Mouse (Mus musculus): ENCODE data around the gene Zfp384. TPM values are rescaled to one million over a fixed set of nuclear protein-coding genes. Genes with fewer than 3 reads are reported as not detected.
"Not testable (repeated sequence)": the region's sequence is repeated elsewhere in the genome, so short reads cannot be mapped to it uniquely, and the experiment has no call there.

Zfp384 gene
- polyA plus RNA-seq, 1 experiment from 2014 or later, result 16.7 TPM

DNA sequence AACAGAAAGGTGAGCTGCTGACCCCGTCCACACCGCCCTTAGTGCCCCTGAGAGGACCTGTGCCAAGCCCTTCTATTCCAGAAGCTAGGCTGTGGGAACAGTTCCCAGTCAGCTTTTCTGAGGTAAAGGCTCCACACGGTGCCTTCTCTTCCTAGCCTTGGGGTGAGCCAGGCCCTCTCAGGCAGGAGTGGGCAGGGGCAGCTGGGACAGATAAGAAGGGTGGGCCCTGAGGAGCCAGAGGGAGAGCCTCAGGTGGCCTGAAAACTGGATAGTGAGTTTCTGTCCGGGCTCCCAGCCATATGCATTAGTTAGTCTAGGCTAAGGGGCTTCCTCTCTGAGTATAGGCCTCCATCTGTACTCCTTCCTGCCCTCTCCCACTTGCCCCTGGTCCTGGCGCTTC lies 53.6 kb downstream of the Zfp384 start:
- Histone ChIP-seq H3K9ac (replicated peaks) (no peak overlapping the region), H3K27ac (replicated peaks) (no peak overlapping the region), H3K4me1 (no peaks in the 10 kb centered on the region), H3K27me3 (no peaks in the 10 kb centered on the region), H3K9me3 (no peaks in the 10 kb centered on the region), H3K36me3 (no peaks in the 10 kb centered on the region), H3K4me3 (no peak overlapping the region), H3K4me2 (replicated peaks) (no peak overlapping the region)
- ATAC-seq (replicated peaks), result no peak
- 73% methylated on average over 5 of the region's 5 CpGs for WGBS

DNA sequence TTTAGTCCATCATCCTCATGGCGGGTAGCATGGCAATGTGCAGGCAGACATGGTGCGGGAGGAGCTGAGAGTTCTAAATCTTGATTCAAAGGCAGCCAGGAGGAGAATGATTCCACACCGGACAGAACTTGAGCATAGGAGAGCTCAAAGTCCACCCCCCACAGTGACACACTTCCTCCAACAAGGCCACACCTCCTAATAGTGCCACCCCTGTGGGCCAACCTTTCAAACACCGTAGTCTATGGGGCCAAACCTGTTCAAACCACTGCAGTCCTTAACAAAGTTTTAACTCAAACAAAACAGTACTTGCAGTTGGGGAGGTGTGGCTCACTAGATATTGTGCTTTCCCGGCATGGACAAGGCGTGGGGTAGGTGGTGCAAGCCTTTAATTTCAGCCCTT lies 55.0 kb downstream of the Zfp384 start:
- H3K27ac ChIP-seq (replicated peaks), result no peak overlapping the region
- H3K9me3 ChIP-seq, result no peaks in the 10 kb centered on the region
- no peaks in the 10 kb centered on the region for H3K4me1 ChIP-seq
- WGBS, result 80% methylated on average over 6 of the region's 6 CpGs
- no peaks in the 10 kb centered on the region for H3K36me3 ChIP-seq
- H3K27me3 ChIP-seq, result no peaks in the 10 kb centered on the region
- H3K4me2 ChIP-seq (replicated peaks), result no peak overlapping the region
- no peak for ATAC-seq (replicated peaks)
- H3K9ac ChIP-seq (replicated peaks), result no peak overlapping the region
- H3K4me3 ChIP-seq, result no peak overlapping the region

DNA sequence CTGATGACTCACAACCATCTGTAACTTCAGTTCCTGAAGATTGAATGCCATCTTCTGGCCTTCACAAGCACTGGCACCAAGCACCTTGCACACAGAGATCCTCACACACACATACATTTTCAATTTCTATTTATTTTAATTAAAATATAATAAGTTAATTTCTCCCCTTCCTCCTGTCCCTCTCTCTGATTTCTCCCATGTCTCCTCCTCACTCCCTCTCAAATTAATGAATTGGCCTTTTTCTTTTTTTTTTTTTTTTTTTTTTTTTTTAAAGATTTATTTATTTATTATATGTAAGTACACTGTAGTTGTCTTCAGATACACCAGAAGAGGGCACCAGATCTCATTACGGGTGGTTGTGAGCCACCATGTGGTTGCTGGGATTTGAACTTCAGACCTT lies 56.3 kb downstream of the Zfp384 start:
- not testable (repeated sequence) for H3K4me3 ChIP-seq; H3K27me3 ChIP-seq; ATAC-seq (replicated peaks); H3K36me3 ChIP-seq; H3K9me3 ChIP-seq; H3K9ac ChIP-seq (replicated peaks); H3K4me1 ChIP-seq; H3K27ac ChIP-seq (replicated peaks); H3K4me2 ChIP-seq (replicated peaks)
- WGBS, result no CpG with 5 or more reads among the region's 1 CpGs

DNA sequence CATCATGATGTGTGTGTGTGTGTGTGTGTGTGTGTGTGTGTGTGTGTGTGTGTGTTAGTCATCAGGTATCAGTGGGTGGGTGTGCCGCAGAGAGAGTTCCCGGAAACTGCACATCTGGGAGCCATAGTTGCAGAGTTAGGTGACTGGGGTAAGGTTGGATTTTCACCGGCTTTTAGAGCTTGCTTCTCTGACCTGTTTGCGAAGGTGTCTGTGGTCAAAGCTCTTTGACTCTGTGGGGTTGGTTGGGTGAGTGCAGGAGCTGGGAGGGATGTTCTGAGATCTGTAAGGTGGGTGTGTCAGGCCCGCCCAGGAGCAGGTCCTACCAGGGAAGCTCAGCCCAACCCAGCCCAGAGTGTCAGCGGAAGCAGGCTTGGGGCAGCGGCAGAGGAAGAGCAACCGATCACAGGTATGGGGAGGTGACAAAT lies 58.6 kb downstream of the Zfp384 start, which contains the start of gene Lpar5:
Gene Lpar5, plus strand, starts transcription at position 350 of the 425 bp plus-strand sequence.
- Histone ChIP-seq H3K27ac (replicated peaks) (no peak within 1 kb of the TSS), H3K27me3 (no peaks in the 10 kb centered on the region), H3K4me3 (no peak within 1 kb of the TSS), H3K36me3 (no peaks in the 10 kb centered on the region), H3K9me3 (no peaks in the 10 kb centered on the region), H3K9ac (replicated peaks) (no peak within 1 kb of the TSS), H3K4me1 (peaks cover 20% of the 10 kb centered on the region), H3K4me2 (replicated peaks) (no peak within 1 kb of the TSS)
- no peak for ATAC-seq (replicated peaks)
- WGBS, result 71% methylated on average over 8 of the region's 8 CpGs

DNA sequence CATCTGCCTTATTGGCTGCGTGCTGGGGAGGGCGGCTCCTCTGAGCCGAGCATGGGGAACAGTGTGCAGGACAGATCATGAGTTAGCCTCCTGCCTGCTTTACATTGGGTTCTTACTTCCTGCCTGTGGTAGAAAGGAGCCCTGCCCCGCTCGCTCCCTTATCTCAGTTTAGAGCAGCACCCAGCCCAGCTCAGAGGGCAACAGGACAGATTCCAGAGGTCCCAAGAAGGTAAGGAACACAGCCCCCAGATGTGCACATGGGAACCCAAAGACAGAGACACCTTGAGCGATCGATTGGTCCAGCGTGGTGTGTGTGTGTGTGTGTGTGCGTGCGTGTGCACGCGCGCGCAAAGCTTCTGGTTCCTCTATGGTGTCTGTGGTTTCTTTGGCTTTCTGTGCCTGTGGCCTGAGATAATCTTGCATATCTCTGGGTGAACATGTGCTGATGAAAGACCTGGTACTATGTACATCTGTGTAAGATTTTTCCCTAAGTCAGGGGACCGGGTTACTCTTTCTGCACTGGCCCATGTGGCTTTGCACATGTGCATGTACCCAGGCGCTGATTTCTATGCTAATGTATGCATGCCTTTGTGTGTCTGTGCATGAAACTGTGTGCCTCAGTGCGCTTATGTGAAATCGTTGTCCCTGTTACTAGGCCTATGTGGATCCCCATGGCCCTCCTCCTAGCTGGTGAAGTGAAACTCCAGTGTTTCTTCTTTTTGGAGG lies 62.4 kb downstream of the Zfp384 start:
- 0 out of 2 replicates have a peak overlapping the region, but pooled peaks have one; percentile 3 for H3K9ac ChIP-seq (replicated peaks)
- no peaks in the 10 kb centered on the region for H3K9me3 ChIP-seq
- peak overlapping the region; percentile 21; the same call in 1 of the 2 replicates for H3K4me2 ChIP-seq (replicated peaks)

DNA sequence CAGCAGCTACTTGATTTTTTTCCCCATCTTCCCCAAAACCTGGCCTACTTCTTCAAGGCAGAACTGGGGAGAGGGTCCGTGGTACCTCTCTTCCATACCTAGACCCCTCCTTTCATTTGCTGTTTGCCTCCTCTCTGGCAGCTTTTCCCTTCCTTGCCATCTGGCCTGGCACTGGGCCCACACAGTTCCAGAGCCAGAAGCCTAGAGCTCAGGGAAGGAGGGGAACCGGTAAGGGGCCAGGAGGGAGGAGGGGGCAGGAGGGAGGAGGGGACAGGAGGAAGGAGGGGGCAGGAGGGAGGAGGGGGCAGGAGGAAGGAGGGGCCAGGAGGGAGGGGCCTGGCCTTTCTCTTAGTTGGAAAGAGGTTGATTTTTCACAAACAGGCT lies 62.9 kb downstream of the Zfp384 start:
- H3K27me3 ChIP-seq, result no peaks in the 10 kb centered on the region
- H3K9ac ChIP-seq (replicated peaks), result 0 out of 2 replicates have a peak overlapping the region, but pooled peaks have one; percentile 3
- WGBS, result 15% methylated on average over 2 of the region's 2 CpGs
- no peaks in the 10 kb centered on the region for H3K9me3 ChIP-seq
- ATAC-seq (replicated peaks), result peak; percentile 83
- H3K36me3 ChIP-seq, result no peaks in the 10 kb centered on the region
- H3K4me3 ChIP-seq, result no peak overlapping the region
- peak overlapping the region; percentile 97 for H3K27ac ChIP-seq (replicated peaks)
- H3K4me1 ChIP-seq, result peaks cover 25% of the 10 kb centered on the region
- peak overlapping the region; percentile 21; the same call in 1 of the 2 replicates for H3K4me2 ChIP-seq (replicated peaks)

More for the DNA sequence above, 62.4 kb downstream of the Zfp384 start:
- ATAC-seq (replicated peaks), result peak; percentile 94
- Histone ChIP-seq H3K27ac (replicated peaks) (peak overlapping the region; percentile 97), H3K4me3 (no peak overlapping the region), H3K4me1 (peaks cover 25% of the 10 kb centered on the region), H3K27me3 (no peaks in the 10 kb centered on the region), H3K36me3 (no peaks in the 10 kb centered on the region)
- WGBS, result 70% methylated on average over 18 of the region's 18 CpGs

DNA sequence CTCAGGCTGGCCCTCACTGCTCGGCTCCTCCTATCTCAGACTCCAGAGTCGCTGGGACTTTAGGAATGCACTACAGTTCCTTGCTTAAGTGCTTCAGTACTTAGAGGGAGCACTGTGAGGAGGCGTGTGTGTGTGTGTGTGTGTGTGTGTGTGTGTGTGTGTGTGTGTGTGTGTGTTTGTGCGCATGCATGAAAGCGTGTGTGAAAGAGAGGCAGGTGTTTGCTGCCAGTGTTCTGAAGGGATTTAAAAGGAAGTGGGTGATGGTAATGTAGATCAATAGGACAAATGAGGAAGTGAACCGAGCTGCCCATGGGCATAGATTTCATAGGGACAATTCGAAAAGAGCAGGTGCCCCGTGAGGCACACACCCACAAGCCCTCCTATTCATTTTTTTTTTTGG lies 64.9 kb downstream of the Zfp384 start:
- no peak for ATAC-seq (replicated peaks)
- no peak overlapping the region for H3K4me3 ChIP-seq
- no peak overlapping the region for H3K4me2 ChIP-seq (replicated peaks)
- no peaks in the 10 kb centered on the region for H3K36me3 ChIP-seq
- H3K27ac ChIP-seq (replicated peaks), result no peak overlapping the region
- 57% methylated on average over 8 of the region's 8 CpGs for WGBS
- 0 out of 2 replicates have a peak, but pooled peaks cover 2% of the 10 kb centered on the region for H3K27me3 ChIP-seq
- no peak overlapping the region for H3K9ac ChIP-seq (replicated peaks)
- no peaks in the 10 kb centered on the region for H3K9me3 ChIP-seq
- H3K4me1 ChIP-seq, result peaks cover 25% of the 10 kb centered on the region

DNA sequence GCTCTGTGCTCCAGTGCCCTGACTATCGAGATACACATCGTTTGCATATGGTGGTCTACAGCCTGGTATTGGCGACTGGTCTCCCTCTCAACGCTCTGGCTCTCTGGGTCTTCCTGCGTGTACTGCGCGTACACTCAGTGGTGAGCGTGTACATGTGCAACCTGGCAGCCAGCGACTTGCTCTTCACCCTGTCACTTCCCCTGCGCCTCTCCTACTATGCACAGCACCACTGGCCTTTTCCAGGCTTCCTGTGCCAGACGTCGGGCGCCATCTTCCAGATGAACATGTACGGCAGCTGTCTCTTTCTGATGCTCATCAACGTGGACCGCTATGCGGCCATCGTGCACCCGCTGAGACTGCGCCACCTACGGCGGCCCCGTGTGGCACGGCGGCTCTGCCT lies 72.4 kb downstream of the Zfp384 start:
- peak overlapping the region; percentile 54 for H3K4me2 ChIP-seq (replicated peaks)
- no peaks in the 10 kb centered on the region for H3K36me3 ChIP-seq
- H3K9ac ChIP-seq (replicated peaks), result peak overlapping the region; percentile 38
- peak overlapping the region; percentile 41 for H3K4me3 ChIP-seq
- H3K27me3 ChIP-seq, result 0 out of 2 replicates have a peak, but pooled peaks cover 2% of the 10 kb centered on the region
- peaks cover 13% of the 10 kb centered on the region; the same call in 1 of the 2 replicates for H3K4me1 ChIP-seq
- peak overlapping the region; percentile 83 for H3K27ac ChIP-seq (replicated peaks)
- 20% methylated on average over 25 of the region's 25 CpGs for WGBS
- H3K9me3 ChIP-seq, result no peaks in the 10 kb centered on the region
- ATAC-seq (replicated peaks), result no peak

DNA sequence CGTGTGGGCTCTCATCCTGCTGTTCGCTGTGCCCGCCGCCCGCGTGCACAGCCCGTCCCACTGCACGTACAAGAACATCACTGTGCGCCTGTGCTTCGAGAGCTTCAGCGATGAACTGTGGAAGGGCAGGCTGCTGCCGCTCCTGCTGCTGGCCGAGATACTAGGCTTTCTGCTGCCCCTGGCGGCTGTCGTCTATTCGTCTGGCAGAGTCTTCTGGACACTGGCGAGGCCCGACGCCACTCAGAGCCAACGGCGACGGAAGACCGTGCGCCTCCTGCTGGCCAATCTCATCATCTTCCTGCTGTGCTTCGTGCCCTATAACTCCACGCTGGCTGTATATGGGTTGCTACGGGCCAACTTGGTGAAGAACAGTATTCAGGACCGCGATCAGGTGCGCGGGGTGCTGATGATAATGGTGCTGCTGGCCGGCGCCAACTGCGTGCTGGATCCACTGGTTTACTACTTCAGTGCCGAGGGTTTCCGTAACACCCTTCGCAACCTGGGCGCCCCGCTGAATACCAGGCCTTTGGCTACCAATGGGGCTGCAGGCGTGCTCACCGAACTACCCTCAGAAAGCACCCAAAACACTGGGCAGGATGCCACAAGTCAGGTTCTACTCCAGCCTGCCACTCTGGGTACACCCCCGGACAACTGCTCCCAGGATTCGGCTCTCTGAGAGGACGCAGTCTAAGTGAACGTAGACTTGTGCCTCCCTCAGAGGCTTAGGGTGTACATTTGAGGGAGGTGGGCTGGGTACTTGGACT lies 73.0 kb downstream of the Zfp384 start:
- Histone ChIP-seq H3K4me3 (peak overlapping the region; percentile 41), H3K36me3 (no peaks in the 10 kb centered on the region), H3K4me1 (peaks cover 13% of the 10 kb centered on the region; the same call in 1 of the 2 replicates), H3K9ac (replicated peaks) (peak overlapping the region; percentile 38), H3K9me3 (no peaks in the 10 kb centered on the region), H3K27me3 (0 out of 2 replicates have a peak, but pooled peaks cover 2% of the 10 kb centered on the region), H3K27ac (replicated peaks) (peak overlapping the region; percentile 83), H3K4me2 (replicated peaks) (peak overlapping the region; percentile 54)
- WGBS, result 20% methylated on average over 45 of the region's 45 CpGs
- ATAC-seq (replicated peaks), result peak; percentile 89

DNA sequence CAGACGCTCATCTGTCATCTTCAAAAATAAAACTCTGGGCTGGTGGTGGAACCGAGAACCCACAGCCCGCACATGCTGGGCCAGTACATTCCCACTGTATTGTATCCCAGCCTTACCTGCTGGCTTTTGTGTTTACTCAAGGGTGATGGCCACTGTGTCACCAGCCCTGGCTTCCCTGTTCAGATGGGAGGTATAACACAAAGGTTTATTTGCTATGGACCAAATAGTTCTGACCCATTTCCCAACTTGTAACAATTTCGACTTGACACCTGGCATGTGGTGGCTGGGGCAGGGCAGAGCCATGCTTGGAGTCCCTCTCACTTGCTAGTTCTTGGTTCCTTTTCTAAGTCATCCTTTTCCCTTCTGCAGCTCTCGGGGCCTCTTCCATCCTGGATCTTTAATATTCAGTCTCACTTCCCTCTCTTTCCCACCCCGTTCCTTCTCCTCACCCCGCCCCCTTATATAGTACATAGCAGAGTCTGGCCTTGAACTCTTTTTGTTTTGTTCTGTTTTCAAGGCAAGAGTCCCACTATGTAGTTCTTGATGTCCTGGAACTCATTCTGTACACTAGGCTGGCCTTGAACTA lies 73.9 kb downstream of the Zfp384 start:
- Histone ChIP-seq H3K36me3 (no peaks in the 10 kb centered on the region), H3K9ac (replicated peaks) (no peak overlapping the region), H3K27ac (replicated peaks) (no peak overlapping the region), H3K9me3 (no peaks in the 10 kb centered on the region), H3K4me2 (replicated peaks) (no peak overlapping the region), H3K27me3 (0 out of 2 replicates have a peak, but pooled peaks cover 2% of the 10 kb centered on the region), H3K4me1 (peaks cover 13% of the 10 kb centered on the region; the same call in 1 of the 2 replicates), H3K4me3 (no peak overlapping the region)
- 89% methylated on average over 7 of the region's 7 CpGs for WGBS
- no peak for ATAC-seq (replicated peaks)

DNA sequence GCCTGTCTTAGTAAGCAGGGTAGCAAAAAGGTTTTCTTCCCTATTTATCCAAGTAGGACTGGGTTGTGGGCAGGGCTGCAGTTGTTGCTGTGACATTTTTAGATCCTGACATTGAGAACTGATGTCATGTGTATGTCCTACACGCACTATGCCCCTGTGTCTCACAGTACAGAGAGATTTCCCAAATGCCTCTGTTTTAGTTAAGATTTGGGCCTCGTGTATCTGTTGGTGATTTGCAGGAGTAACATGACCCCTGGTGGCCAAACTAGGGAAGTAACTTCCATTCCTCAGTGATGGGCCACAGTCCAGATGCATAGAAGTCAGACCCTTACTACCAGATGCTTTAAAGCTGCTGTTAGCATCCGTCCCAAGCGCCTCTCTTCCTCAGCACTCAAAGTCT lies 75.5 kb downstream of the Zfp384 start:
- Histone ChIP-seq H3K4me2 (replicated peaks) (no peak overlapping the region), H3K4me3 (no peak overlapping the region), H3K4me1 (peaks cover 23% of the 10 kb centered on the region), H3K36me3 (no peaks in the 10 kb centered on the region), H3K9ac (replicated peaks) (no peak overlapping the region), H3K27me3 (no peaks in the 10 kb centered on the region), H3K27ac (replicated peaks) (no peak overlapping the region), H3K9me3 (no peaks in the 10 kb centered on the region)
- peak; percentile 15; the same call in 1 of the 2 replicates for ATAC-seq (replicated peaks)
- 5% methylated on average over 4 of the region's 4 CpGs for WGBS
